Mouse (Mus musculus) olfactory bulb, adult 2 months (tissue): ENCODE data around the gene L3hypdh. TPM values are rescaled to one million over a fixed set of nuclear protein-coding genes. Genes with fewer than 3 reads are reported as not detected.
"Not testable (repeated sequence)": the region's sequence is repeated elsewhere in the genome, so short reads cannot be mapped to it uniquely, and the experiment has no call there.

Source experiments
- H3K27ac ChIP-seq: fragments of 200-500 bp; 2 replicates; pipeline ENCODE4 v1.5.1; 2012; ENCODE audit warnings: low read depth, low read length; ENCODE audit not compliant: insufficient read depth
- H3K4me1 ChIP-seq: fragments of 200-500 bp; 2 replicates; pipeline ENCODE4 v1.6.1; 2012; ENCODE audit warnings: low read length; ENCODE audit not compliant: control insufficient read depth, insufficient read depth
- H3K4me3 ChIP-seq: fragments of 200-500 bp; 2 replicates; pipeline ENCODE4 v1.5.1; 2012; ENCODE audit warnings: mild to moderate bottlenecking, low read depth, low read length, moderate library complexity; ENCODE audit not compliant: insufficient read depth
- CTCF ChIP-seq: fragments of 200-500 bp; IDR thresholded peaks from 2 replicates; pipeline ENCODE4 v1.5.1; 2012; ENCODE audit warnings: low read depth, mild to moderate bottlenecking, low read length, moderate library complexity; ENCODE audit not compliant: insufficient read depth
- POLR2A ChIP-seq: fragments of 200-500 bp; IDR thresholded peaks from 2 replicates; pipeline ENCODE4 v1.6.1; 2012; ENCODE audit warnings: mild to moderate bottlenecking, low read depth, low read length, moderate library complexity; ENCODE audit not compliant: insufficient read depth
- WGBS: fragments of 180-500 bp; shearing (Covaris S2); methylation state at CpG from one replicate; pipeline ENCODE4 v1.1.7; 2018; 5-methylcytosine and 5-hydroxymethylcytosine counted together
- polyA plus RNA-seq: library from polyadenylated mRNA; stranded (reverse); fragments of >200 nt; gene quantifications from 2 replicates; pipeline ENCODE4 v1.2.4, GENCODE M21; 2012; ENCODE audit warnings: low replicate concordance; ENCODE audit not compliant: missing spikeins, insufficient read depth, insufficient read length

The L3hypdh gene
- polyA plus RNA-seq, 1 experiment, result not detected

- peak overlapping the region; percentile 40 for H3K27ac ChIP-seq
- TF ChIP-seq POLR2A, result no peak
- no peak for TF ChIP-seq CTCF
Measured at GRCm38 (mm10) chr12:72069626-72070326, 15.5 kb downstream of the L3hypdh start.

DNA sequence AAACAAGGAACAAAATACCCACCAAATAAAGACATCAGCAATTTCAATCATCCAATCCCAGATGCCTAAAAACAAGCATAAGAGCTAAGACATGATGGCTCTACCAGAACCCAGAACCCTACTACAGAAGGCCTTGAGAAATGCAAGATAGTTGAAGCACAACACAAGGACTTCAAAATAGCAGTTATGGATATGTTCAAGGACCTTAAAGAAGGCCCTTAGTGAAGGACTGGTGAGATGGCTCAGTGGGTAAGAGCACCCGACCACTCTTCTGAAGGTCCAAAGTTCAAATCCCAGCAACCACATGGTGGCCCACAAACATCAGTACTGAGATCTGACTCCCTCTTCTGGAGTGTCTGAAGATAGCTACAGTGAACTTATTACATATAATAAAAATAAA, 27.5 kb downstream of the L3hypdh start:
- Histone ChIP-seq H3K4me1 (no peaks in the 10 kb centered on the region), H3K27ac (no peak overlapping the region), H3K4me3 (no peak overlapping the region)
- WGBS, result 94% methylated on average over 1 of the region's 1 CpGs
- TF ChIP-seq CTCF (no peak), POLR2A (no peak)

More at GRCm38 (mm10) chr12:72069626-72070326, 15.5 kb downstream of the L3hypdh start:
- Histone ChIP-seq H3K4me1 (peaks cover 9% of the 10 kb centered on the region), H3K4me3 (peak overlapping the region; percentile 92)
- WGBS, result 8% methylated on average over 40 of the region's 40 CpGs

DNA sequence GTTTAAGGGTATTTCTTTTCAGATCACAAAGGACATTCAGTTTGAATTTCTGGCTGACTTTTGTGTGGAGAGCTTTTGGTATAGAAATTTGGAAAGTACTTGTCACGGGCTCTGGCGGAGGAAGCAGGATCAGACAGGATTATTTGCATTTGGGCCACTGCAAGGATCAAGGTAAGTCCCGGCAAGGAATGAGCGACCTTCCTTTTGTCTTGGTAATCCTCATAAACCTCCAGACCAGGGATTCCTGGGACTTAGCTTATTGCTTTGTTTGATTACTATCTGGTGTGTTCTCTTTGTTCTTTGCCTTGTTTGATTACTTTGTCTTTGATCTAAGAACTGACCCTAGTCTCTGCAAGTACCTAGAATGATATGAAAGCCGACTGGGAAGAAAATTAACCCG, 31.4 kb downstream of the L3hypdh start:
- H3K4me1 ChIP-seq, result no peaks in the 10 kb centered on the region
- TF ChIP-seq CTCF, result no peak
- no peak for TF ChIP-seq POLR2A
- H3K27ac ChIP-seq, result no peak overlapping the region
- 50% methylated on average over 6 of the region's 6 CpGs for WGBS
- H3K4me3 ChIP-seq, result no peak overlapping the region

GRCm38 (mm10) chr12:72053303-72053702, 31.9 kb downstream of the L3hypdh start:
- Histone ChIP-seq H3K27ac (no peak overlapping the region), H3K4me1 (no peaks in the 10 kb centered on the region), H3K4me3 (no peak overlapping the region)
- TF ChIP-seq POLR2A (no peak), CTCF (no peak)
- WGBS, result 40% methylated on average over 6 of the region's 6 CpGs

GRCm38 (mm10) chr12:72052571-72052970, 32.7 kb downstream of the L3hypdh start:
- Histone ChIP-seq H3K4me3 (no peak overlapping the region), H3K4me1 (no peaks in the 10 kb centered on the region), H3K27ac (no peak overlapping the region)
- 82% methylated on average over 6 of the region's 6 CpGs for WGBS
- TF ChIP-seq POLR2A (no peak), CTCF (no peak)

DNA sequence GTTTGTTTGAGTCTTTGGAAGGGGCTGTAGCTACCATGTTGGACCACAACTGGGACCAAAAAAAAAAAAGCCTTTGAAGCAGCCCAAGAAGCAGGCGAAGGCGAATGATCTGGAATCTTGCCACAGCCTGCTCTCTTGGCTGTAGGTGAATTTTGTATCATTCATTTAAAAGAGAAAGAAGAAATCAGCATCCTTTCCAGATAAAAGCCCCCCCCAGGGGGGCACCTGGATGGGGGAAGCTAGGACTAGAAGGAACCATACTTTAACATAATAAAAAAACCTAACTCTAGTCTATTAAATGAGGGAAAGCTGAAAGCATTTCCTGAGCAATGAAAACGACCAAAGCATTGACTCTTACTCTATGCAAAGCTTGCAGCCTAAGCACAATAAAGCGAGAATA, 34.4 kb downstream of the L3hypdh start:
- no peak for TF ChIP-seq CTCF
- no peak for TF ChIP-seq POLR2A
- 82% methylated on average over 4 of the region's 4 CpGs for WGBS
- no peaks in the 10 kb centered on the region for H3K4me1 ChIP-seq
- H3K4me3 ChIP-seq, result no peak overlapping the region
- no peak overlapping the region for H3K27ac ChIP-seq

GRCm38 (mm10) chr12:72050156-72050555, 35.1 kb downstream of the L3hypdh start:
- H3K4me3 ChIP-seq, H3K27ac ChIP-seq, H3K4me1 ChIP-seq: not testable (repeated sequence)
- 94% methylated on average over 5 of the region's 5 CpGs for WGBS

GRCm38 (mm10) chr12:72047513-72047912, 37.7 kb downstream of the L3hypdh start:
- WGBS, result 0% methylated on average over 2 of the region's 2 CpGs
- no peak for TF ChIP-seq CTCF
- TF ChIP-seq POLR2A, result no peak
- no peak overlapping the region for H3K4me3 ChIP-seq
- no peak overlapping the region for H3K27ac ChIP-seq
- H3K4me1 ChIP-seq, result no peaks in the 10 kb centered on the region

DNA sequence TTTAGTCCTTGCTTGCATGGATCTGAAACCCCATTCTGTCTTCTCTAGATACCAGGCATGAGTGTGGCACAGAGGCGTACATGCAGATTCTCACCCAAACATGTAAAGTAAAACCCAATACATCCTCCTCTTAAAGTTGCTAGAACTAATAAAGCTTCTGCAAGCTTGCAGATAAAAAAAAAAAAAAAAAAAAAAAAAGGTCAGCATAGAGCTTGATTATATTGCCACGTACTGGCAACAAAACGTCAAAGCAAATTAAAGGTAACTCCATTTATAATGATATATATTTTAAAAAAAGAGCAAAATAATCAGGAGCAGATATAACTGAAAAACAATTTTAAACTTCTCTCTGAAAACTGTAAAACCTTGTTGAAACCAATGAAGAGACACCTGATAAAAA, 44.0 kb downstream of the L3hypdh start:
- H3K4me1 ChIP-seq, result no peaks in the 10 kb centered on the region
- TF ChIP-seq POLR2A (no peak), CTCF (no peak)
- no peak overlapping the region for H3K27ac ChIP-seq
- no peak overlapping the region for H3K4me3 ChIP-seq
- whole genome bisulfite sequencing, result 97% methylated on average over 3 of the region's 3 CpGs

DNA sequence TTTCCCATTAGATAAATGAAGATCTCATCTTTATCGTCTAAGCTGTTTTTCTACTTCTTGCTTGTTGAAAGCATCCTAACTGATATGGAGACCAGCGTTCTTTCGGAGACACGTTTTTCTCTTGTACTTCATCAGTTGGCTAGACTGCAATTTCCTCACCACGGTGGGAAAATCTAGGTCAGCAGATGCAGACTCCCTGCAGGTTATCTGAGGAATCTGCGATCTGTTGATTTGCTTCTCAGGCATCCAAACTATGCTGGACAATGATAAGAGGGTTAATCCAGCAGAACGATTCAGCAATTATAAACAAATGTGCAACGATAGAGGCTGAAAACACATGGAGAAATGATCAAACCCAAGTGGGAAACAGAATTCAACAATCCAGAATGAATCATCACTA, 45.7 kb downstream of the L3hypdh start:
- no peak overlapping the region for H3K4me3 ChIP-seq
- 63% methylated on average over 8 of the region's 8 CpGs for WGBS
- H3K27ac ChIP-seq, result no peak overlapping the region
- TF ChIP-seq CTCF (no peak), POLR2A (no peak)
- no peaks in the 10 kb centered on the region for H3K4me1 ChIP-seq
